Mouse (Mus musculus) lung, embryonic 15.5 days (tissue): Measurements from ENCODE around the gene Msh5. TPM values are rescaled to one million over a fixed set of nuclear protein-coding genes. Genes with fewer than 3 reads are reported as not detected.

ENCODE experiments used
- ATAC-seq: fragments of 200-750 bp; cut with Nextera tagmentation; 2 replicates; pipeline ENCODE4 v1.8.0; 2017; ENCODE audit warnings: moderate number of reproducible peaks, borderline replicate concordance; ENCODE audit not compliant: low FRiP score, low TSS enrichment; ENCODE audit errors: extremely low read depth
- H3K27ac ChIP-seq: fragments of 300-500 bp; sonication (generic); 2 replicates; pipeline ENCODE4 v1.5.1; 2015; ENCODE audit warnings: moderate library complexity, mild to moderate bottlenecking, inconsistent platforms
- H3K27me3 ChIP-seq: fragments of 300-500 bp; sonication (generic); 2 replicates; pipeline ENCODE4 v1.6.1; 2015; ENCODE audit warnings: inconsistent platforms
- H3K36me3 ChIP-seq: fragments of 300-500 bp; sonication (generic); 2 replicates; pipeline ENCODE4 v1.6.1; 2015; ENCODE audit warnings: inconsistent platforms
- H3K4me1 ChIP-seq: fragments of 300-500 bp; sonication (generic); 2 replicates; pipeline ENCODE4 v1.6.1; 2015; ENCODE audit warnings: inconsistent platforms
- H3K4me2 ChIP-seq: fragments of 300-500 bp; sonication (generic); 2 replicates; pipeline ENCODE4 v1.6.1; 2015; ENCODE audit warnings: inconsistent platforms, mild to moderate bottlenecking, moderate library complexity
- H3K4me3 ChIP-seq: fragments of 300-500 bp; sonication (generic); 2 replicates; pipeline ENCODE4 v1.5.1; 2015; ENCODE audit warnings: mild to moderate bottlenecking, inconsistent platforms
- H3K9ac ChIP-seq: fragments of 300-500 bp; sonication (generic); 2 replicates; pipeline ENCODE4 v1.6.1; 2015; ENCODE audit warnings: inconsistent platforms
- H3K9me3 ChIP-seq: fragments of 300-500 bp; sonication (generic); 2 replicates; pipeline ENCODE4 v1.6.1; 2016; ENCODE audit warnings: inconsistent platforms
- WGBS: fragments of 180-500 bp; shearing (Covaris S2); methylation state at CpG from one replicate; pipeline ENCODE4 v1.1.7; 2015; 5-methylcytosine and 5-hydroxymethylcytosine counted together
- polyA plus RNA-seq: library from polyadenylated mRNA; unstranded; fragments of >200 nt; fragmentation: Nextera tagmentation; extraction: Ambion mirVana; gene quantifications from 2 replicates; pipeline ENCODE4 v1.2.1, GENCODE M21; 2015

Msh5 gene
- polyA plus RNA-seq, 1 experiment from 2014 or later, result 4.4 TPM

DNA sequence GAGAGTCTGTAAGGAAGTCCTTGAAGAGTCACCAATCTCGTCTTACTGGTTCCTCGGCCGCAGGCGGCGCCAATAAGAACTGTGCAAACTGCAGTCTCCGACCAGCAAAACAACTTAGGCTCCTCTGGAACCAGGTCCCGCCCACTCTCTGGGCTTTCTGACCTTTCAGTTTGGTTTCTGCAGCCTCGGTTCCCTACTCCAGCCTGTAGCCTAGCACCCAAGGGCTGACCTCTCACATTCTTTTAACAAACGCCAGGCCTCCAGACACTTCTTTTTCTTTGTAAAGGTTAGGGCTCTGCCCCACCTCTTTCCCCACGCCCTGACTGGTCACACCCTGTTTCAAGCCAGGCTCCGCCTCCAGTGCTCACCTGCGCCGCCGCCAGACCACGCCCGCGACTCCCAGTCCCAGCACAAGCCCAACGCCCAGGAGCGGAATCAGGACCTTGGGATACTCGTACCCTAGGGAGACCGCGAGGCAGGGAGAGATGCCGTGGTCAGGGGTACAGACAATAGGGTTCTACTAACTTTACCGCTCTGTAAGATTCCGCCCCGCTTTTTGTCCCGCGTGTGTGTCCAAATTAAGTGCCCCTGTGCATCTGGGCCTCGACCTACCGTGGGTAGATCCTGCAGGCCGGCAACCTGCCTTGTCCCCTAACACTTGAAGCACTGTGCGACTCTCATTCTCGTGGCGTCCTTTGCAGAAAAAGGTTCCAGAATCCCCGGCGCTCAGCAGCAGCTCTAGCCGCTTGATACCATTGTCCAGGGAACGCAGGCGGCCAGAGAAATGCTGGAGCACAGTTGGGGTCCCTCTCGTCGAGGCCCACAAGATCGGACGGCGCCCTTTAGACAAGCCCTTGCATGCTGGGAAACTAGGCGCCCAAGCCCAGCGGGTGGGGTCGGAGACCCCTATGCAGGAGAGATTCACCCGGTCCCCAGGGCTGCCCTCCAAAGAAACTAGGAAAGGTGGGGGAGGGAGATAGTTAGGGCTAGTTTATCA is 18.7 kb upstream of the Msh5 start, which contains the start of gene Ly6g6c:
Gene Ly6g6c (plus strand): TSS at position 438 of the 997 bp plus-strand sequence.
- Histone ChIP-seq H3K4me2 (peak within 1 kb of the TSS; percentile 71), H3K4me1 (peaks cover 29% of the 10 kb centered on the region), H3K9ac (peak within 1 kb of the TSS; percentile 7), H3K36me3 (peaks cover 20% of the 10 kb centered on the region), H3K27ac (peak within 1 kb of the TSS; percentile 91), H3K4me3 (peak within 1 kb of the TSS; percentile 38), H3K9me3 (no peaks in the 10 kb centered on the region), H3K27me3 (peaks cover 13% of the 10 kb centered on the region)
- 3% methylated on average over 48 of the region's 48 CpGs for WGBS
- peak; percentile 82 for ATAC-seq

DNA sequence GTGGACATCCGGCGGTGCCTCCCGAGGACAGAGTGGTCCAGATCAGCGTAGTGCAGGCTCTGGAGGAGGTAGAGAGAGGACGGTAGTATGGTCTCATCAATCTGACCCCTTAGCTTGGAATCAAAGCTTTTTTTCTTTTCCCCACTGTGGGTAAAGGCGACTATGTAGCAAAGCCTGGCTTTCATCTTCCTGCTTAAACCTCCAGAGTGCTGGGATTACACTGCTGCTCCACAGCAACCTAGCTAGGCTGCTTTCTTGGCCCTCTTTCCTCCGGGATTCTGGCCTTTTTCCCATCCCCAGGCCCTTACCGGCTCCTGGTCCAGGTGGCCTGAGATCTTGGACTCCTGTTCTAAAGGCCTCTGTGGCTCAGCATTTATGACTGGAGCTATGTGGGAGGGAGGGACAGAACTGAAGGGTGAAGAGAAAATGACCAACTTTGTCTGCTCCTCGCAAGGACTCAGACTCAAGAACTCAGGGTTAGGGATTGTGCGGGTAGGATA is 17.9 kb upstream of the Msh5 start:
- Histone ChIP-seq H3K27ac (peak overlapping the region; percentile 91), H3K9ac (no peak overlapping the region; the same call in 1 of the 2 replicates), H3K4me3 (peak overlapping the region; percentile 38), H3K9me3 (no peaks in the 10 kb centered on the region), H3K4me2 (peak overlapping the region; percentile 71), H3K4me1 (peaks cover 32% of the 10 kb centered on the region), H3K27me3 (peaks cover 13% of the 10 kb centered on the region), H3K36me3 (peaks cover 20% of the 10 kb centered on the region)
- 34% methylated on average over 10 of the region's 10 CpGs for WGBS
- no peak for ATAC-seq

DNA sequence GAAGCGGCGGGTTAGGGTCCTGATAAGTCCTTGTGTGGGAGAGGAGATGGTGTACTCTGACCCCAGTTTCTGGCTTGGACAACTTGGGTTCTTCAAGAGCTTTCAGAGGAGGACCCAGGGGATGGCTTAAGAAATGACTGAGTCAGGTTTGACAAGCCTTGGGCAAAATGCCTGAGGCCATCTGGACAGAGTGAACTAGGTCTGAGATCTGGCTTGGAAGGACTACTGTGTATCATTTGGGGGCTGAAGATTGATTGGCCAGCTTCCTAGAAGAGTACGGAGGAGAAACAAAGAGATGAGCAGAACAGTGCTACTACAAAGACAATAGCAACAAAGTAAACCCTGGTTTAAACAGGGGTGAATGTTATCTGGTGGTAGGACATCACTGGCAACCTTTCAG is 16.9 kb upstream of the Msh5 start:
- Histone ChIP-seq H3K36me3 (peaks cover 20% of the 10 kb centered on the region), H3K4me1 (peaks cover 35% of the 10 kb centered on the region), H3K4me2 (no peak overlapping the region), H3K9me3 (no peaks in the 10 kb centered on the region), H3K27me3 (peaks cover 13% of the 10 kb centered on the region), H3K9ac (no peak overlapping the region), H3K4me3 (no peak overlapping the region), H3K27ac (no peak overlapping the region)
- no peak for ATAC-seq
- 82% methylated on average over 3 of the region's 3 CpGs for WGBS

DNA sequence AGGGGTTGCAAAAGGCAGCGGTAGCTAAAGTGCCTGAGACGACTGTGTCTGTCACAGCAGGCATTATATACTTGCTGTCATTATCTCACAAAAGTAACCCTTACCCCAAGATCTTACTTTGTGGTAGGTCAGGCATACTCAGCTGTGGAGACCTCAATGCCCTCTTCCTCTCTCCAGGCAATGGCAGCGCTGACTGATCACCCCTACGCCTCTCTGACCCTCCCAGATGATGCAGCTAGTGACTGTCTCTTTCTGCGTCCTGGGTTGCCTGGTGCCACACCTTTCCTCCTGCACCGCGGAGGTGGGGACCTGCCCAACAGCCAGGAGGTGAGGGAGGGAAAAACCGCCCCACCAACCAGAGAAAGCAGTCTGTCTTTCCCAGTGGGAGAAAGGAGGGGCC is 14.8 kb upstream of the Msh5 start:
- H3K27ac ChIP-seq, result no peak overlapping the region
- no peak overlapping the region for H3K4me3 ChIP-seq
- 81% methylated on average over 8 of the region's 8 CpGs for WGBS
- H3K9ac ChIP-seq, result no peak overlapping the region
- H3K4me2 ChIP-seq, result peak overlapping the region; percentile 81; the same call in 1 of the 2 replicates
- no peak for ATAC-seq
- peaks cover under 1% of the 10 kb centered on the region for H3K27me3 ChIP-seq
- no peaks in the 10 kb centered on the region for H3K9me3 ChIP-seq
- H3K36me3 ChIP-seq, result peaks cover 40% of the 10 kb centered on the region
- H3K4me1 ChIP-seq, result peaks cover 40% of the 10 kb centered on the region

DNA sequence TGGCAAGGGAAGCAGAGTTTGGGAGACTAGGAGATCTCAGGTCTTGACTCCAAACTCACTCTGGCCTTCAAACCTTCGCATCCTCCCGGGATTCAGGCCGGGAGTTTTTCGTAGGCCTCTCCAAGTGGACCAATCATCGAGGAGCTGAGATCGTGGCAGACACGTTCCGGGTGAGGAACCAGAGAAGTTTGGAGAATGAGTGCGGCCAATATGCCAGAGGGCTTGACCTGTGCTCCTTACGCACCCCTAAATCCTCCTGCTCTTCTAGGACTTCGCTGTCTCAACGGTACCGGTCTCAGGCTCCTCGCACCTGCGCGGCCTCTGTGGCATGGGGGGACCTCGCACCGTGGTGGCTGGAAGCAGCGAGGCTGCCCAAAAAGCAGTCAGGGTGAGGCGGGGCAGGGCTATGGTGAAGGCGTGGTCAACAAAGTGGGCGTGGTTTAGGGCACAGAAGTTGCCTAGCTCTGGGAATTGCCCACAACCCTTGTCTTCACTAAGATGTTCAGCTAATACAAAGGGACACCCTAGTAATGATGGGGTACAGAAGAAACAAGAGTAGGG is 14.3 kb upstream of the Msh5 start:
- Histone ChIP-seq H3K9ac (no peak overlapping the region; the same call in 1 of the 2 replicates), H3K4me1 (peaks cover 37% of the 10 kb centered on the region), H3K36me3 (peaks cover 44% of the 10 kb centered on the region), H3K27ac (no peak overlapping the region), H3K27me3 (no peaks in the 10 kb centered on the region), H3K4me2 (peak overlapping the region; percentile 81), H3K4me3 (peak overlapping the region; percentile 77), H3K9me3 (no peaks in the 10 kb centered on the region)
- WGBS, result 57% methylated on average over 22 of the region's 22 CpGs
- ATAC-seq, result no peak

DNA sequence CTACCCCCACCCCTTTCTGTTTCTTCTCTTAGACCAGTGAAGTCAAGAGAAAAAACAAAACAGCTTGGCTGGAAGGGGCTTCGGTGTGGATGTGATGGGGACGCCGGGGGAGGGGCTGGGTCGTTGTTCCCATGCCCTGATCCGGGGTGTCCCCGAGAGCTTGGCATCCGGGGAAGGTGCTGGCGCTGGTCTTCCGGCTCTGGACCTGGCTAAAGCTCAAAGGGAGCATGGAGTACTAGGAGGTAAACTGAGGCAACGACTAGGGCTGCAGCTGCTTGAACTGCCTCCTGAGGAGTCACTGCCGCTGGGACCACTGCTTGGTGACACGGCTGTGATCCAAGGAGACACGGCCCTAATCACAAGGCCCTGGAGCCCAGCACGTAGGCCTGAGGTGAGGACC is 13.5 kb upstream of the Msh5 start:
- H3K9ac ChIP-seq, result peak overlapping the region; percentile 79
- H3K4me3 ChIP-seq, result peak overlapping the region; percentile 77
- ATAC-seq, result no peak
- peak overlapping the region; percentile 81 for H3K4me2 ChIP-seq
- WGBS, result 15% methylated on average over 14 of the region's 14 CpGs
- H3K36me3 ChIP-seq, result peaks cover 52% of the 10 kb centered on the region
- no peak overlapping the region for H3K27ac ChIP-seq
- H3K9me3 ChIP-seq, result no peaks in the 10 kb centered on the region
- H3K4me1 ChIP-seq, result peaks cover 30% of the 10 kb centered on the region
- H3K27me3 ChIP-seq, result no peaks in the 10 kb centered on the region

DNA sequence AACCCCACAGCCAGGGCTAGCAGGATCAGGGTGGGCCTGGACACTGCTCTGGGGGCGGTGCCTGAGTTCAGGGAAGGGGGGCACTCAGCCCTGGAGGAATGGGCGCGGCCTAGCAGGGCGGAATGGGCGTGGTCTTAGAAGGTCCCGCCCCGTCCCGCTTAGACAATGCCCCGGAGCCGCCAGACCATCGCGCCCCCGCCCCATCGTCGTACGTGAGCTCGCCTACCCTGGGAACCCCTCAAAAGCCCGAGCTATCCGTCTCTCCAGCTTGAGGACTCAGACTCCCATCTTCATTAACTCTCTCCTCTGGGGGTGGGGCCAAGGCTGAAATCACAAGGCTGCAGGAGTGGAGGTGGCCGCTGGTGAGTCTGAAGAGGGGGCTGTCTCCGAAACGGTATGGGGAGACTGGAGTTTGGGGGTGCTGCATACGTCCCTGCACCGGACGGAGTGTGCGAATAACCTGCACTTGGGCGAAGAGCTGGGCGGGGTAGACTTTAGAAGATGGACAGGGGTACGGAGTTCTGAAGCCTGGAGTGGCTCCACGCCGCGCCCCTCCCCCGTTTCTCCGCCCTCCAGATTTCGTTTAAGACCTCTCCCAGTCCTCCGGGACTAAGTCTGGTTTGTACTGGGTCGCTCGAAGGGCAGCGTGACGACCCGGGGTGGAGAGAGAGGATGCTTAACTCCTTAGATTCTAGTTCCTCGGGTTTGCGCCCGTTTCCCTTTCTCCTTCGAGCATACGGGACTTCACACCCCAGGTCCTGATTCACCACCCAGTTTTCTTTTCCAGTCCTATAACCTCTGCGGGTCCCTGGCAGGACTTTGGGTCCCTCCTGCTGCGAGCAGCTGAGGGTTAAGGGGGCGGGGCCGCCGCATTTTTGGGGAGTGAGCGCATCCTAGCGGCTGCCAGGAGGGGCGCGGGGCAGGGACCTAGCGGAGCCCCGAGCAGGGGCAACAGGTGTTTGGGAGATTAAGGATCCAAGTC is 12.7 kb upstream of the Msh5 start, which contains the start of gene Ddah2:
Gene Ddah2 (plus strand): TSS at position 125 of the 982 bp plus-strand sequence.
- Histone ChIP-seq H3K4me2 (peak within 1 kb of the TSS; percentile 81), H3K27me3 (no peaks in the 10 kb centered on the region), H3K27ac (peak within 1 kb of the TSS; percentile 93), H3K4me1 (peaks cover 23% of the 10 kb centered on the region), H3K9ac (peak within 1 kb of the TSS; percentile 79), H3K36me3 (peaks cover 58% of the 10 kb centered on the region), H3K4me3 (peak within 1 kb of the TSS; percentile 77), H3K9me3 (no peaks in the 10 kb centered on the region)
- under 1% methylated on average over 57 of the region's 57 CpGs for WGBS
- ATAC-seq, result peak; percentile 95

DNA sequence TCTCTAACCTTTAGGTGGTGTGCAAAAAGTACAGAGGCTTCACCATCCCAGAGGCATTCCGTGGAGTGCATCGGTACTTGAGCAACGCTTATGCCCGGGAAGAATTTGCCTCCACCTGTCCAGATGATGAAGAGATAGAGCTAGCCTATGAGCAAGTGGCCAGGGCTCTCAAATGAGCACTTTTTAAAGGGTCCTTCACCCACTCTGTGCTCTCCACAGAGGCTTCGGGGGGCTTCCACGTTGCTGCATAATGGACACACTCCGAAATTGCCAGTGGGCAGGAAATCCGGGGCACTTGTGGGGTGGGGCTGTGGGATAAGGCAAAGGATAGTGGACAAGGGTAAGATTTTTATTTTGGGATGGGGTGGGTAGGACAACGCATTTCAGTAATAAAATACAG is 11.8 kb upstream of the Msh5 start:
- peak overlapping the region; percentile 81; the same call in 1 of the 2 replicates for H3K4me2 ChIP-seq
- H3K9ac ChIP-seq, result no peak overlapping the region

DNA sequence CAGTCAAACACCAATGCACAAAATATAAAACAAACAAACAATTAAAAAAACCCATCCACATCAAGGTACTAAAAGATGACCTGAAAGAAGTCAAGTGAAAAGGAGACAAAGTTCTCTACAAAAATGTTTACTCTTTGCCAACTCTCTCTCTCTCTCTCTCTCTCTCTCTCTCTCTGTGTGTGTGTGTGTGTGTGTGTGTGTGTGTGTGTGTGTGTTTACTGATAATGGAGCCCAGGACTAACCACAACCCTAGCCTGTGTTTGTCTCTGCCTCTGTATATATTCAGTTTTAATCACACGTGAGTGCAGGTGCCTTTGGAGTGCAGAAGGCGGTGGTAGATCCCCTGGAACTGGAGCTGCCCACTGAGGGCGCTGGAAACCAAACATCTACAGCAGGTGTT is 10.5 kb upstream of the Msh5 start:
- peaks cover 72% of the 10 kb centered on the region for H3K36me3 ChIP-seq
- no peak overlapping the region for H3K4me3 ChIP-seq
- peaks cover 30% of the 10 kb centered on the region for H3K4me1 ChIP-seq
- no peak overlapping the region for H3K4me2 ChIP-seq
- H3K9ac ChIP-seq, result no peak overlapping the region
- no peak for ATAC-seq
- H3K27ac ChIP-seq, result no peak overlapping the region
- no peaks in the 10 kb centered on the region for H3K27me3 ChIP-seq
- WGBS, result 69% methylated on average over 3 of the region's 3 CpGs
- no peaks in the 10 kb centered on the region for H3K9me3 ChIP-seq

More for the DNA sequence above, 11.8 kb upstream of the Msh5 start:
- Histone ChIP-seq H3K36me3 (peaks cover 67% of the 10 kb centered on the region), H3K4me1 (peaks cover 20% of the 10 kb centered on the region), H3K4me3 (peak overlapping the region; percentile 77), H3K27ac (peak overlapping the region; percentile 93), H3K9me3 (no peaks in the 10 kb centered on the region), H3K27me3 (no peaks in the 10 kb centered on the region)
- ATAC-seq, result no peak
- WGBS, result 40% methylated on average over 9 of the region's 9 CpGs

DNA sequence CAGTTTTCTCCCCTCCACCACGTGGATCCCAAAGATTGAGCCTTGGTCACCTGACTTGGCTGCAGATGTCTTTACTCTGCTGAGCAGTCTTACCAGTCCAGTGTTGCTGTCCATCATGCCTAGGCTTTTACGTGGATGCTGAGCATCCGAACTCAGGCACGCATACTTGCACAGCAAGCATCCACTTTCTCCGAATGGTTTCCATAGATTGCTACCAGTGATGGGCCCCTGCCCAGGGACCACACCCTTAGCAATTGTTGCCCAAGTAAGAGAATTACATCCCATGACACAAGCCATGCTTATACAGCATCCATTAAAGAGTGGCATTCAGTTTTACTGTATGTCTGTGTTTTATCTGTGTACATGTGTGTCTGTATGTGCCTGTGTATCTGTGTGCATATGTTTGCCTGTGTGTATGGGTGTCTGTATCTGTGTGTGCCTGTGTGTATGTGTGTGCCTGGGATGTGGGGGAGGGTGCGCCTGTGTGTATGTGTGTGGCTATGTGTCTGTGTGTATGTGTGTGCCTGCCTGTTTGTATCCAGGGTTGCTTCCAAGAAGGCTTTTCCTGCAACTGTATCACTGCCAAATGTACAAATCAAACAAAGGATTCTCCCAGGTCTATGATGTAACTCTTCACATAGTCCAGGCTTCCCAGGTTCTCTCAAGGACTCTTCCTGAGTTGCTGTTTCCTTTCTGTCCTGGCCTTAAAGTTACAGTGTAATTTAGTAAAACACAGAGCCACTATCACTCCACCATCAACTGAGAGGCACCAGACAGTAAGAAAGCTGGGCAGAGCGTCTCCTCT is 9.3 kb upstream of the Msh5 start:
- H3K36me3 ChIP-seq, result peaks cover 62% of the 10 kb centered on the region
- no peak overlapping the region for H3K9ac ChIP-seq
- no peak for ATAC-seq

More for the DNA sequence above, 9.3 kb upstream of the Msh5 start:
- WGBS, result 86% methylated on average over 7 of the region's 7 CpGs
- H3K27me3 ChIP-seq, result no peaks in the 10 kb centered on the region
- H3K4me1 ChIP-seq, result peaks cover 32% of the 10 kb centered on the region
- no peak overlapping the region for H3K4me2 ChIP-seq
- H3K9me3 ChIP-seq, result no peaks in the 10 kb centered on the region
- no peak overlapping the region for H3K27ac ChIP-seq
- no peak overlapping the region for H3K4me3 ChIP-seq
